Mouse (Mus musculus) liver, embryonic 11.5 days (tissue): ENCODE data around the gene Tbxas1. TPM values are rescaled to one million over a fixed set of nuclear protein-coding genes. Genes with fewer than 3 reads are reported as not detected.

ENCODE experiments used
- ATAC-seq: fragments of 200-750 bp; cut with Nextera tagmentation; replicated peaks from 2 replicates; pipeline ENCODE4 v1.8.0; 2017; ENCODE audit warnings: moderate number of reproducible peaks, mild to moderate bottlenecking, moderate TSS enrichment, moderate library complexity; ENCODE audit not compliant: low FRiP score
- DNase-seq: peaks from one replicate; pipeline ENCODE4 v3.0.0-alpha.2; 2017; ENCODE audit warnings: low spot score
- H3K27ac ChIP-seq: fragments of 300-500 bp; sonication (generic); 2 replicates; pipeline ENCODE4 v1.5.1; 2014; ENCODE audit warnings: mild to moderate bottlenecking, low read depth, low read length, control low read depth
- H3K27me3 ChIP-seq: fragments of 300-500 bp; sonication (generic); replicated peaks from 2 replicates; pipeline ENCODE4 v1.6.1; 2014; ENCODE audit warnings: low read length, mixed read lengths; ENCODE audit not compliant: control insufficient read depth, insufficient read depth
- H3K36me3 ChIP-seq: fragments of 300-500 bp; sonication (generic); 2 replicates; pipeline ENCODE4 v1.6.1; 2014; ENCODE audit warnings: mild to moderate bottlenecking, low read length, moderate library complexity, mixed read lengths; ENCODE audit not compliant: control insufficient read depth, insufficient read depth
- H3K4me1 ChIP-seq: fragments of 300-500 bp; sonication (generic); replicated peaks from 2 replicates; pipeline ENCODE4 v1.6.1; 2014; ENCODE audit warnings: low read length, mixed read lengths; ENCODE audit not compliant: control insufficient read depth, insufficient read depth
- H3K4me2 ChIP-seq: fragments of 300-500 bp; sonication (generic); 2 replicates; pipeline ENCODE4 v1.6.1; 2014; ENCODE audit warnings: mild to moderate bottlenecking, control low read depth, moderate library complexity
- H3K4me3 ChIP-seq: fragments of 300-500 bp; sonication (generic); 2 replicates; pipeline ENCODE4 v1.5.1; 2014; ENCODE audit warnings: low read depth, low read length, control low read depth
- H3K9ac ChIP-seq: fragments of 300-500 bp; sonication (generic); 2 replicates; pipeline ENCODE4 v1.6.1; 2014; ENCODE audit warnings: low read depth, low read length, control low read depth
- H3K9me3 ChIP-seq: fragments of 300-500 bp; sonication (generic); 2 replicates; pipeline ENCODE4 v1.6.1; 2016; ENCODE audit warnings: low read length, inconsistent platforms, mixed read lengths; ENCODE audit not compliant: control insufficient read depth
- WGBS: fragments of 180-500 bp; shearing (Covaris S2); extraction: QIAGEN DNeasy Blood & Tissue Kit; methylation state at CpG from one replicate; pipeline ENCODE4 v1.1.7; 2014; 5-methylcytosine and 5-hydroxymethylcytosine counted together
- polyA plus RNA-seq: library from polyadenylated mRNA; unstranded; fragments of >200 nt; fragmentation: Nextera tagmentation; extraction: Ambion mirVana; gene quantifications from 2 replicates; pipeline ENCODE4 v1.2.1, GENCODE M21; 2014

The Tbxas1 gene
- polyA plus RNA-seq, 1 experiment from 2014 or later = 12.0 TPM

GRCm38 (mm10) chr6:38980921-38981715, 105.9 kb downstream of the Tbxas1 start:
- no peaks in the 10 kb centered on the region; the same call in none of the 2 replicates for H3K4me1 ChIP-seq

GRCm38 (mm10) chr6:38982071-38982470, 106.9 kb downstream of the Tbxas1 start:
- H3K4me3 ChIP-seq = no peak overlapping the region
- H3K27me3 ChIP-seq = no peaks in the 10 kb centered on the region
- DNase-seq (no peak), ATAC-seq (no peak)
- no peak overlapping the region for H3K4me2 ChIP-seq
- H3K9ac ChIP-seq = no peak overlapping the region
- H3K4me1 ChIP-seq = no peaks in the 10 kb centered on the region; the same call in none of the 2 replicates
- no peak overlapping the region for H3K27ac ChIP-seq
- no peaks in the 10 kb centered on the region for H3K36me3 ChIP-seq
- no peaks in the 10 kb centered on the region for H3K9me3 ChIP-seq
- 71% methylated on average over 8 of the region's 8 CpGs for WGBS

More at GRCm38 (mm10) chr6:38980921-38981715, 105.9 kb downstream of the Tbxas1 start:
- WGBS = 47% methylated on average over 11 of the region's 11 CpGs
- ATAC-seq = no peak
- no peaks in the 10 kb centered on the region for H3K27me3 ChIP-seq
- no peak for DNase-seq
- no peaks in the 10 kb centered on the region for H3K9me3 ChIP-seq
- H3K9ac ChIP-seq = no peak overlapping the region
- no peaks in the 10 kb centered on the region for H3K36me3 ChIP-seq
- H3K4me3 ChIP-seq = no peak overlapping the region
- no peak overlapping the region for H3K27ac ChIP-seq
- no peak overlapping the region for H3K4me2 ChIP-seq

- Histone ChIP-seq H3K27ac (no peak overlapping the region), H3K27me3 (no peaks in the 10 kb centered on the region), H3K4me3 (no peak overlapping the region), H3K9me3 (no peaks in the 10 kb centered on the region), H3K36me3 (no peaks in the 10 kb centered on the region), H3K4me2 (no peak overlapping the region), H3K4me1 (no peaks in the 10 kb centered on the region; the same call in none of the 2 replicates), H3K9ac (no peak overlapping the region)
- ATAC-seq (no peak), DNase-seq (no peak)
- 42% methylated on average over 4 of the region's 4 CpGs for WGBS
These were observed 107.5 kb downstream of the Tbxas1 start for GRCm38 (mm10) chr6:38982656-38983055.

- H3K27me3 ChIP-seq = no peaks in the 10 kb centered on the region
- no peak overlapping the region for H3K4me2 ChIP-seq
- no peak overlapping the region for H3K9ac ChIP-seq
- no peak overlapping the region for H3K27ac ChIP-seq
- no peak overlapping the region for H3K4me3 ChIP-seq
- H3K9me3 ChIP-seq = no peaks in the 10 kb centered on the region
- no peaks in the 10 kb centered on the region for H3K36me3 ChIP-seq
- H3K4me1 ChIP-seq = no peaks in the 10 kb centered on the region; the same call in none of the 2 replicates
- no peak for DNase-seq
- no peak for ATAC-seq
- 65% methylated on average over 7 of the region's 7 CpGs for WGBS
These were observed 107.9 kb downstream of the Tbxas1 start for GRCm38 (mm10) chr6:38983060-38983459.

GRCm38 (mm10) chr6:38984626-38985025, 109.4 kb downstream of the Tbxas1 start:
- no peak overlapping the region for H3K9ac ChIP-seq
- 78% methylated on average over 2 of the region's 2 CpGs for WGBS
- H3K36me3 ChIP-seq = no peaks in the 10 kb centered on the region
- no peaks in the 10 kb centered on the region for H3K27me3 ChIP-seq
- no peak overlapping the region for H3K27ac ChIP-seq
- H3K9me3 ChIP-seq = no peaks in the 10 kb centered on the region
- ATAC-seq = no peak
- DNase-seq = no peak
- no peak overlapping the region for H3K4me3 ChIP-seq
- no peaks in the 10 kb centered on the region; the same call in none of the 2 replicates for H3K4me1 ChIP-seq
- no peak overlapping the region for H3K4me2 ChIP-seq

GRCm38 (mm10) chr6:38986641-38987040, 111.4 kb downstream of the Tbxas1 start:
- 68% methylated on average over 10 of the region's 10 CpGs for WGBS
- Histone ChIP-seq H3K4me2 (no peak overlapping the region), H3K4me1 (no peaks in the 10 kb centered on the region; the same call in none of the 2 replicates), H3K4me3 (no peak overlapping the region), H3K9ac (no peak overlapping the region), H3K27ac (no peak overlapping the region), H3K27me3 (no peaks in the 10 kb centered on the region), H3K9me3 (no peaks in the 10 kb centered on the region), H3K36me3 (no peaks in the 10 kb centered on the region)
- ATAC-seq (no peak), DNase-seq (no peak)

- no peak overlapping the region for H3K4me3 ChIP-seq
- H3K9ac ChIP-seq = no peak overlapping the region
- H3K36me3 ChIP-seq = no peaks in the 10 kb centered on the region
- WGBS = 23% methylated on average over 4 of the region's 4 CpGs
- no peak overlapping the region for H3K4me2 ChIP-seq
- DNase-seq (no peak), ATAC-seq (peak; percentile 62; the same call in 1 of the 2 replicates)
- H3K27me3 ChIP-seq = no peaks in the 10 kb centered on the region
- no peak overlapping the region for H3K27ac ChIP-seq
- no peaks in the 10 kb centered on the region; the same call in 1 of the 2 replicates for H3K4me1 ChIP-seq
- no peaks in the 10 kb centered on the region for H3K9me3 ChIP-seq
These were observed 116.8 kb downstream of the Tbxas1 start for GRCm38 (mm10) chr6:38992016-38992415.

- Histone ChIP-seq H3K4me3 (no peak overlapping the region), H3K4me2 (no peak overlapping the region), H3K4me1 (no peaks in the 10 kb centered on the region; the same call in 1 of the 2 replicates), H3K9ac (no peak overlapping the region), H3K27ac (no peak overlapping the region), H3K27me3 (no peaks in the 10 kb centered on the region), H3K36me3 (no peaks in the 10 kb centered on the region), H3K9me3 (no peaks in the 10 kb centered on the region)
- ATAC-seq (no peak), DNase-seq (no peak)
- 40% methylated on average over 3 of the region's 3 CpGs for WGBS
These were observed 120.6 kb downstream of the Tbxas1 start for GRCm38 (mm10) chr6:38995774-38996173.

GRCm38 (mm10) chr6:38997838-38998237, 122.6 kb downstream of the Tbxas1 start:
- Histone ChIP-seq H3K27me3 (no peaks in the 10 kb centered on the region), H3K4me3 (no peak overlapping the region), H3K9me3 (no peaks in the 10 kb centered on the region), H3K4me1 (no peaks in the 10 kb centered on the region), H3K27ac (no peak overlapping the region), H3K36me3 (no peaks in the 10 kb centered on the region), H3K4me2 (no peak overlapping the region), H3K9ac (no peak overlapping the region)
- ATAC-seq (no peak), DNase-seq (no peak)
- 81% methylated on average over 4 of the region's 4 CpGs for WGBS
